Mouse (Mus musculus) adrenal gland, postnatal 10 days (tissue): ENCODE measurements around the gene Gnaz. TPM values are rescaled to one million over a fixed set of nuclear protein-coding genes. Genes with fewer than 3 reads are reported as not detected.
A peak's percentile ranks its signal among the peaks of the same experiment; 100 is the strongest.

Experiments
- DNase-seq: peaks from one replicate; pipeline ENCODE4 v3.0.0; 2021; ENCODE audit warnings: mixed read lengths
- long read RNA-seq, 2 experiments: library from polyadenylated mRNA; stranded (forward); transcript quantifications; one replicate each; pipeline ENCODE4 v2.0.0; 2021
- total RNA-seq, 2 experiments: library from RNA; stranded (reverse); gene quantifications; 2 replicates each; pipeline ENCODE4 v1.2.3; 2021

Gene Gnaz
- 1 to 10 TPM; 2.0 to 4.8 TPM for total RNA-seq
- long read RNA-seq, experiment 1, partial matches to known transcripts: 0 of 6 reads
- long read RNA-seq, experiment 1, other reads (novel, unspliced or antisense): 2 of 6 reads
- long read RNA-seq, experiment 2, partial matches to known transcripts: 0 of 5 reads
- long read RNA-seq, experiment 2, other reads (novel, unspliced or antisense): 3 of 5 reads

DNA sequence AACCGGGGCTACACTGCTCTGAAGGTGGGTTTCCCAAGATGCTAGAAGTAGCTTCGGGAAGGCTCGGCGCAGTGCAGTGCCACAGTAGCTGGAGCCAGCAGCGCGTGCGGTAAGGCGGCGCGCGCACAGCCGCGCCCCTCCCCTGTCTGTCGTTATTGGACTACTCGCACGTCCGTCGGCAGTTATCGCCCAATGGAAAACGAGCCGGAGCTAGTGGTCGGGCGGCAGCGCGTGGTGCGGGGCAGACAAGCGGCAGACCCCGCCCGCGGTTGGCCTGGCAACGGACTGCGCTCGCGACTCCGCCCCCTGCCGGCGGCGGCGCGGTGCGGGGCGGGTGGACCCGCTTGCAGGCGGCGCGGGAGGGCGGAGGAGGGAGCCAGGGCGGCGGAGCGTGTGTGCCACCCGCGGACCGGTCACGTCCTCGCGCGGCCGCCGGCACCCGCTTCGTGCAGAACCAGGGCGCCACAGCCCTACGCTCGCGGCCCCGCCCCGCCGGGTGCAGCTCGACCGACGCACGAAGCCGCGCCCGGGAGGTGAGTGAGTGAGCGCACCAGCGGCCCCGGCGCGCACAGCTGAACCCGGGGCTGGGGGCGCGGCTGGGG, at the start of gene Gnaz:
Gene Gnaz, plus strand, starts transcription at position 328 of the 602 bp plus-strand sequence.
- DNase-seq: peak; percentile 98

GRCm38 (mm10) chr10:74919277-74919676, 47.7 kb upstream of the Gnaz start:
- DNase-seq: no peak

GRCm38 (mm10) chr10:74920853-74921567, 46.0 kb upstream of the Gnaz start:
- peak; percentile 65 for DNase-seq

DNA sequence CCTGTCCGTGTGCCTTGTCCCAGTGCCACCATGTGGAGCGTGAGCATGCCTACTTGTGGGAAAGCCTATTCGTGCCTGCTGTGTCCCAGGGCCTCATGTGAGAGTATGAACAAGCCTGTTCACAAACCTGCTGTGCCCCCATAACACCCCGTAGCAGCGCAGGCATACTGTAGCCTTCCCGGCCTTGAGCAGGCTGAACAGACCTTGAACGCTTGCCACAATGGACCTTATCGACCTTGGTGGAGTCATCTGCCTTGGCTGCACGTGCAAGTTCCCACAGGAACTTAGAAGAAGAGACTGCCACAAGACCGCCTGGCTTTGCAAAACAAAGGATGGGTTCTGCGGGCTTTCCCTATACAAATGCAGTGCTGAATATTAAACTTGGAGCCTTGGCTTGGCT, 45.4 kb upstream of the Gnaz start:
- DNase-seq: peak; percentile 63

- DNase-seq: peak; percentile 63
Measured at GRCm38 (mm10) chr10:74922763-74923162, 44.2 kb upstream of the Gnaz start.

GRCm38 (mm10) chr10:74924274-74924673, 42.7 kb upstream of the Gnaz start:
- DNase-seq: no peak

GRCm38 (mm10) chr10:74925324-74925723, 41.7 kb upstream of the Gnaz start:
- peak; percentile 71 for DNase-seq

DNA sequence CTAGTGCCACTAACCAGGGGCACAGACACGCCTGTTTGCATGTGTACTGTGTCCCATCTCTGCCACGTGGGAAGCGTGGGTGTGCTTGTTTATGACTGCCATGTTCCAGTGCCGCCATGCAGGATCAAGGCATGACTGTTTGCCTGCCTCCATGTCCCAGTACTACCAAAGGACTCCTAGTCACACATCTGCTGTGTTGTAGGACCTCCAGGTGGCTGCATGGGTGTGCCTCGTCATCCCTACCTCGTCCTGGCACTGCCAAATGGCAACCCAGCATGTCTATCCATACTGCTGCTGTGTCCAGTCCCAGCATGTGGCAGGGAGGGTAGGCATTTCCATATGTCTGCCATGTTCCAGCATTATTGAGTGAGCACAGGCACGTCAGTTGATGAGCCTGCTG, 38.7 kb upstream of the Gnaz start:
- no peak for DNase-seq

- DNase-seq: no peak
Measured at GRCm38 (mm10) chr10:74929578-74929977, 37.4 kb upstream of the Gnaz start.

DNA sequence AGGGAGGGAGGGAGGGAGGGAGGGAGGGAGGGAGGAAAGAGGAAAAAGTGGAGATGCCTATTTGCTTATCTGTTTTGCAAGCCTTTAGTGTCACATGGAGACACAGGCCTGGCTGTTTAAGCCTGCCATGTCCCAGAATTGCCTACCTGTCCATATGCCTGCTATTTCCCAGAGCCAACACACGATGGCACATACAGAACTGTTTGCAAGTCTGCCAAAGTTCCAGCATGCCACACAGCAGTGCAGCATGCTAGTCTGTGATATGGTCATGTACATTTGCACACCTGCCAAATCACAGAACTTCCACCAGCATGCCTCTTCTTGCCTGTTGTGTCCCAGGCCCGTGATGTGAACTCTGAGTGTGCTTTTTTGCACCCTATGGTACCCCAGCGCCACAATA, 36.4 kb upstream of the Gnaz start:
- DNase-seq: no peak

- DNase-seq: no peak
Measured at GRCm38 (mm10) chr10:74931631-74932030, 35.3 kb upstream of the Gnaz start.

GRCm38 (mm10) chr10:74932487-74932886, 34.5 kb upstream of the Gnaz start:
- no peak for DNase-seq

GRCm38 (mm10) chr10:74933548-74934190, 33.3 kb upstream of the Gnaz start:
- no peak for DNase-seq

DNA sequence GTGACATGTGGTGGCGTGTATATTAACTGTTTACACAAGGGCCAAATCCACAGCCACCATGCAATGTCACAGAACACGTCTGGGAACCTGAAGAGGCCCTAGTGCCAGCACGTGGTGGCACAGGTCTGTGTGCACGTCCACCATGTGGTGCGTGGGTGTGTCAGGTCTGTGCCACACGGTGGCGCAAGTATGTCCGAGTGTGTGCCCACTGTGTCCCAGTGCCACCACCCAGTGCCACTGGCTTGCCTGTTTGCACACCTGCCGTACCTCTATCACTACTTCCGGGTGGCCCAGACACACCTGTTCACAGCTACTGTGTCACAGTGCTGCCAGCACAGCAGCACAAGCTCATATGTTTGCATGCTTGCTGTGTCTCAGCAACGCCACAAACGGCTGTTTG, 32.5 kb upstream of the Gnaz start:
- DNase-seq: no peak

GRCm38 (mm10) chr10:74935016-74935415, 32.0 kb upstream of the Gnaz start:
- peak; percentile 39 for DNase-seq

DNA sequence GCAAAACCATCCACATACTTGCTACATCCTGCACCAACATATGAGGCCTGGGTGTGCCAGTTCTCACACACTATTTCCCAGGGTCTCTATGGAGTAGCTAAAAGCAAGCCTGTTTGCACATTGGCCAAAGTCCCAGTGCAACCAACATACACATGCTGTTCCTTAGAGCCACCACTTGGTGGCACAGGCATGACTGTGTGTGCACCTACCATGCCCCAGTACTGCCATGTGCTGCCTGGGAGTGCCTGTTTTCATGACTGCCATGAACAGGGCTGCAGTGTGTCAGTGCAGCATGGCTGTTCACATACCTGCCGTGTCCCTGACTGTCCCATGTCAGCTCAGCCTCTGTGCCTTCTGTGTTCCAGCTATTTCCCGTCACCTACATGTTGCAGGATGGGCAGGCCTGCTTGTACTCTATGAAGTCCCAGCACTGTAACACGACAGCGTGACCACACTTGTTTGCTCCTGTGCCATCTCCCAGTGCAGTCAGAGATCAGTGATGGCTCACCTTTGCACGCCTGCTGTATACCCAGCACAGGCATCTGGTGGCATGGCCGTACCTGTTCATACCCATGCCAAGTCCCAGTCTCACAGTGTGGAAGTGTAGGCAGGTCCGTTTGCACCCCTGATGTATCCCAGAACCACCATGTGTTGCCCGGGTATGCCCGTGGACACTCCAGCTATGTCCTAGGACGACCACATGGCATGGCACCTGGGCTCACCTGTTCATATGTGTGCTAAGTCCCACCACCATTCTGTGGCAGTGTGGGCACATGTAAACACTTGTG, 29.8 kb upstream of the Gnaz start:
- peak; percentile 41 for DNase-seq

- no peak for DNase-seq
Measured at GRCm38 (mm10) chr10:74938410-74938809, 28.6 kb upstream of the Gnaz start.

- no peak for DNase-seq
Measured at GRCm38 (mm10) chr10:74939300-74939699, 27.7 kb upstream of the Gnaz start.

DNA sequence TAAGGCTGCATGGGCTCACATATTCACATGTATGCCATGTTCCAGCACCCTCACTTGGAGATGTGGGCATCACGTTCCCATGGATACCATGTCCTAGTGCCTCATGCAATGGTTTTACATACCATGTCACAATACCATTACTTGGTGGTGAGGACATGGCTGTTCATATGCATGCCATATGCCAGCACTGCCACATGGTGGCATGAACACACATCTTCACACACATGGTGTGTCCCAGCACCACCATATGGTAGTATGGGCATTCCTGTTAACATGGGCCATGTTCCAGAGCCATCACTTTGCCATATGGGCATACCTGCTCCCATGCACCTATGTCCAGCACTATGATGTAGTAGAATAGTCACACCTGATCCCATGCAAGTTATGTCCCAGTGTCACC, 26.2 kb upstream of the Gnaz start:
- DNase-seq: no peak

- no peak for DNase-seq
Measured at GRCm38 (mm10) chr10:74952830-74953443, 14.0 kb upstream of the Gnaz start.

DNA sequence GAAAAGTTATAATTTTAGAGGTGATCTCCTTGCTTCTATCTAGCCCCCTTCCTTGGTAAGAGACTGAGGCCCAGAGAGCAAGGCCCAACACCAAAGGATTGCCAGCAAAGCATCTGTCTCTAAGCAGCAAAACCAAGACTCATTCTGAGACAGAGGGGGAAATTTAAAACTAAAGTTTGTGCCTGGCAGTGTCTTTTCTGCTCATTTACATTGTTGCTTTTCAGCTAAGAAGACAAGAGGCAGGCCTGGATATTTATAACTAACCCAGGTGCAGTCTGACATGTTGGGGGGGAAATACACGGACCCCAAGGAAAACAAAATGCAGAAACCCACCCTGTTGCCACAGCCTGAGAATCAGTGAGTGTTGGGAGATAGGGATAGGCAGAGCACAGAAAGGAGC, 2.6 kb upstream of the Gnaz start:
- no peak for DNase-seq
